Mouse (Mus musculus) Patski (cell line): Measurements from ENCODE around the gene Gm20479. TPM values are rescaled to one million over a fixed set of nuclear protein-coding genes. Genes with fewer than 3 reads are reported as not detected.

Experiments
- ATAC-seq: fragments of 100-300 bp; one replicate; pipeline ENCODE4 v1.8.0; 2021
- CTCF ChIA-PET: fragments of 350-600 bp; sonication (Branson Sonifier 250); formaldehyde crosslinking; loops from one replicate; lab custom pipeline; 2022; ENCODE audit warnings: inconsistent platforms; lab: Charles Lee
- POLR2A ChIA-PET: fragments of 350-600 bp; sonication (Branson Sonifier 250); formaldehyde crosslinking; loops from one replicate; lab custom pipeline; 2022; ENCODE audit warnings: antibody characterized with exemption, inconsistent platforms; lab: Charles Lee
- DNase-seq: peaks from one replicate; pipeline ENCODE4 v3.0.0-alpha.2; 2011; ENCODE audit warnings: low read depth, low spot score
- H3K27me3 ChIP-seq: fragments of 371-371 bp; one replicate; pipeline ENCODE4 v1.5.1; 2021
- CTCF ChIP-seq: fragments of 100-300 bp; IDR thresholded peaks from one replicate; pipeline ENCODE4 v1.5.1; 2021
- in situ Hi-C: fragments of 300-500 bp; cut with MboI; formaldehyde crosslinking; loops from 3 replicates; pipeline ENCODE4 v1.11.1; 2018; ENCODE audit warnings: low pct_unique_long_range_greater_than_20kb, mixed read lengths
- polyA plus RNA-seq: library from polyadenylated mRNA; unstranded; gene quantifications from one replicate; pipeline ENCODE4 v1.2.3, GENCODE M21; 2021

Gene Gm20479
- polyA plus RNA-seq, 1 experiment from 2014 or later, result 0.64 TPM

- peak; percentile 93 for ATAC-seq
- TF ChIP-seq CTCF, result no peak
- no peaks in the 10 kb centered on the region for H3K27me3 ChIP-seq
- CTCF ChIA-PET, result interaction anchor here (1.6 kb wide), 1 partner anchor 10 kb away, joined by 3 read pairs; no protein-coding TSS in a partner anchor
- DNase-seq, result no peak
- POLR2A ChIA-PET, result no interaction called here
- in situ Hi-C loops, result no loop called here
Observed at GRCm38 (mm10) chr7:27315958-27316357, 41.3 kb downstream of the Gm20479 start.

- ChIA-PET CTCF (interaction anchor here (1.6 kb wide), 1 partner anchor 12 kb away, joined by 3 read pairs; no protein-coding TSS in a partner anchor), POLR2A (no interaction called here)
- in situ Hi-C loops, result no loop called here
- ATAC-seq (no peak), DNase-seq (no peak)
- TF ChIP-seq CTCF, result no peak
- no peaks in the 10 kb centered on the region for H3K27me3 ChIP-seq
Observed at GRCm38 (mm10) chr7:27314393-27314792, 42.8 kb downstream of the Gm20479 start.

- POLR2A ChIA-PET, result no interaction called here
- DNase-seq (no peak), ATAC-seq (no peak)
- H3K27me3 ChIP-seq, result no peaks in the 10 kb centered on the region
- no peak for TF ChIP-seq CTCF
- in situ Hi-C loops, result no loop called here
- CTCF ChIA-PET, result interaction anchor here (1.5 kb wide), 1 partner anchor 9 kb away, joined by 3 read pairs; no protein-coding TSS in a partner anchor
Observed at GRCm38 (mm10) chr7:27311651-27312284, 45.5 kb downstream of the Gm20479 start.

- no peak for TF ChIP-seq CTCF
- ChIA-PET CTCF (interaction anchor here (1.5 kb wide), 1 partner anchor 9 kb away, joined by 3 read pairs; no protein-coding TSS in a partner anchor), POLR2A (no interaction called here)
- in situ Hi-C loops, result no loop called here
- no peaks in the 10 kb centered on the region for H3K27me3 ChIP-seq
- ATAC-seq (no peak), DNase-seq (no peak)
Observed at GRCm38 (mm10) chr7:27310996-27311535, 46.2 kb downstream of the Gm20479 start.

- DNase-seq (no peak), ATAC-seq (no peak)
- TF ChIP-seq CTCF, result no peak
- POLR2A ChIA-PET, result no interaction called here
- in situ Hi-C loops, result no loop called here
- CTCF ChIA-PET, result no interaction called here
- H3K27me3 ChIP-seq, result no peaks in the 10 kb centered on the region
Observed at GRCm38 (mm10) chr7:27310306-27310705, 46.9 kb downstream of the Gm20479 start.

- ATAC-seq, result no peak
- no peak for TF ChIP-seq CTCF
- H3K27me3 ChIP-seq, result no peaks in the 10 kb centered on the region
- no peak for DNase-seq
- ChIA-PET CTCF (no interaction called here), POLR2A (no interaction called here)
- in situ Hi-C loops, result no loop called here
Observed at GRCm38 (mm10) chr7:27309832-27310231, 47.4 kb downstream of the Gm20479 start.

- in situ Hi-C loops, result no loop called here
- POLR2A ChIA-PET, result no interaction called here
- CTCF ChIA-PET, result no interaction called here
- no peak for DNase-seq
- no peak for ATAC-seq
- no peaks in the 10 kb centered on the region for H3K27me3 ChIP-seq
- no peak for TF ChIP-seq CTCF
Observed at GRCm38 (mm10) chr7:27308821-27309549, 48.2 kb downstream of the Gm20479 start.

DNA sequence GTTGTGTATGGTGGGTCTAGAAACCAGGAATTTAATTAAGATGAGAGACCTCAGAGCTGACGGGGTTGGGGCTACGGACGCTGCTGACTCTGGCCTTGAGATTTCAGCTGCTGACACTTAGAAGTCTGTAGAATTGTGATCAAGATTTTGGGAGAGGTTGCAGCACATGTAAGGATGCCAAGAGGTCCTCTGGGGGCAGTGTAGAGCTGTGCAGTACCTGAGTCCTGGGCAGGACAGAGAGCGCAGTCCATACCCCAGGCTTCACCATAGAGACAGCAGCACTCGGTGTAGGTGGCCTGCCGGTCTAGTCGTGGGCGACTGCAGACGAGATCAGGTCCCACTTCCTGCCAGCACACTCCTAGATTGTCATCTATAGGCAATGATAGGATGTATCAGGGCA lies 49.7 kb downstream of the Gm20479 start:
- peak; percentile 39 for TF ChIP-seq CTCF
- POLR2A ChIA-PET, result interaction anchor here (0.6 kb wide), 1 partner anchor 312 kb away, joined by 3 read pairs; no protein-coding TSS in a partner anchor
- CTCF ChIA-PET, result interaction anchor here (0.9 to 2.0 kb wide), 3 partner anchors 20 to 31 kb away, joined by 3 to 7 read pairs (median 4); no protein-coding TSS in a partner anchor
- ATAC-seq (no peak), DNase-seq (no peak)
- in situ Hi-C loops, result no loop called here
- H3K27me3 ChIP-seq, result no peaks in the 10 kb centered on the region

GRCm38 (mm10) chr7:27306161-27307160 lies 50.8 kb downstream of the Gm20479 start:
- no peaks in the 10 kb centered on the region for H3K27me3 ChIP-seq
- DNase-seq (no peak), ATAC-seq (no peak)
- in situ Hi-C loops, result no loop called here
- CTCF ChIA-PET, result interaction anchor here (0.6 to 2.0 kb wide), 6 partner anchors 12 to 92 kb away, joined by 3 to 10 read pairs (median 4); no protein-coding TSS in a partner anchor
- POLR2A ChIA-PET, result no interaction called here
- TF ChIP-seq CTCF, result peak; percentile 75
